Mouse (Mus musculus) embryonic fibroblast, embryonic 13.5 days (primary cell): ENCODE results near the gene D10Jhu81e.

Experiments
- CTCF ChIP-seq: IDR thresholded peaks from 2 replicates; pipeline ENCODE4 v1.5.1; 2011; ENCODE audit warnings: mild to moderate bottlenecking, control low read depth, low read length, moderate library complexity, borderline replicate concordance; ENCODE audit not compliant: insufficient read depth
- POLR2A ChIP-seq: IDR thresholded peaks from 2 replicates; pipeline ENCODE4 v1.6.1; 2011; ENCODE audit warnings: low read depth, mild to moderate bottlenecking, control low read depth, low read length, moderate library complexity

GRCm38 (mm10) chr10:78128647-78129046 is 40.9 kb downstream of the D10Jhu81e start:
- TF ChIP-seq POLR2A: no peak
- TF ChIP-seq CTCF: no peak
